Mouse (Mus musculus) inflammation-experienced regulatory T-cells, adult 16 weeks (primary cell): ENCODE measurements around the gene Cntn2. TPM values are rescaled to one million over a fixed set of nuclear protein-coding genes. Genes with fewer than 3 reads are reported as not detected.

Source experiments
- polyA plus RNA-seq: library from polyadenylated mRNA; unstranded; fragments of 100-300 nt; shearing (Covaris generic); gene quantifications from one replicate; pipeline ENCODE4 v1.2.1, GENCODE M21; 2017

The Cntn2 gene
- polyA plus RNA-seq, result not detected

GRCm38 (mm10) chr1:132542762-132543306, at the start of gene Cntn2:
TSS of gene Cntn2 (minus strand) at chr1:132543256.

DNA sequence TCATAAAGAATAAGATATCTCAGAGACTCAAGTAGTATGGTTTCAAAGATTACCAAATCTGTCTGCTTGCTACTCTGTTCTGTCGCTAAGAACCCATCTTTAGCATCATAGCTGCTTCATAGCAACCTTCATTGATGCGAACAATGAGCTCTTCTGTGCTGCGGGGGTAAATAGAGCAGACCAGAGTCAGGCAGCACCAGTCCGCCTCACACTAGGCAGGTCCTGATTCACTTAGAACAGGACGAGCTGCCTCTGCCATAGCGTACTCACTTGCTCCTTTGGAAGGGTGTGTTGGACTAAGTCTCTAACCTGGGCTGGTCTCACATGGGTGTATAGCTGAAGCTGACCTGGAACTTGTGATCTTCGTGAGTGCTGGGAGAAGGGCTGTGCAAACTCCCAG, 37.0 kb downstream of the Cntn2 start, which contains the start of gene Tmem81:
TSS of gene Tmem81 (plus strand) at position 173 of the 400 bp plus-strand sequence.

GRCm38 (mm10) chr1:132476928-132477691, 65.9 kb downstream of the Cntn2 start, which contains the start of gene Rbbp5:
TSS of gene Rbbp5 (plus strand) at chr1:132477365.

Other genes starting within 250 kb of the Cntn2 start
- gene Klhdc8a, start 244.6 kb downstream of the Cntn2 start, polyA plus RNA-seq, result not detected
- gene Nuak2, start 227.1 kb downstream of the Cntn2 start, polyA plus RNA-seq, result 5.8 TPM
- gene Tmcc2, start 152.0 kb downstream of the Cntn2 start, polyA plus RNA-seq, result 1.0 TPM
- gene Dstyk, start 125.7 kb downstream of the Cntn2 start, polyA plus RNA-seq, result 10.4 TPM
- 86.5 TPM for gene Rbbp5, start 65.9 kb downstream of the Cntn2 start, polyA plus RNA-seq
- gene Tmem81, start 37.0 kb downstream of the Cntn2 start, polyA plus RNA-seq, result 14.0 TPM
- not detected for gene Nfasc, start 198.5 kb upstream of the Cntn2 start, polyA plus RNA-seq